Mouse (Mus musculus): Measurements from ENCODE around the gene Nckap5. TPM values are rescaled to one million over a fixed set of nuclear protein-coding genes. Genes with fewer than 3 reads are reported as not detected.

The Nckap5 gene
- polyA plus RNA-seq, 1 experiment, result 0.09 TPM

DNA sequence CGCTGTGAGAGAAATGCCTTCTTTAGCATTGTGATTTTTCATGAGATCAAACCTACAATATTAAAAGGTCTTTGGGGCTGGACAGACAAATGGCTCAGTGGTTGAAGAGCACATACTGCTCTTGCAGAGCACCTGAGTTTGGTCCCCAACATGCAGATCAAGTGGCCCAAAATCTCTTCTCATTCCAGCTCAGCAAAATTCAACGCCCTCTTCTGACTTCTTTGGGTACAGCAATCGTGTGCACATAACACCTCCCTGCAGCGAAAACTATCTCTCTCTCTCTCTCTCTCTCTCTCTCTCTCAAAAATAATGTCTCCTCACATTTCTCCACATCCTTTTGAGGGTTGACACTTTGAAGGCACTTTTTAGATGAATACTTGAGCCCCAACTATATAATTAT, 398.3 kb downstream of the Nckap5 start:
- Histone ChIP-seq H3K9ac (ENCODE audit: low read depth, poor library complexity, severe bottlenecking) (no peak overlapping the region), H3K9me3 (replicated peaks; ENCODE audit: control insufficient read depth, insufficient read depth, low read length, poor library complexity, severe bottlenecking) (no peaks in the 10 kb centered on the region), H3K27me3 (ENCODE audit: control insufficient read depth, insufficient read depth, low read length, poor library complexity, severe bottlenecking) (no peaks in the 10 kb centered on the region), H3K36me3 (ENCODE audit: control insufficient read depth, insufficient read depth, low read length, poor library complexity, severe bottlenecking) (no peaks in the 10 kb centered on the region), H3K4me1 (ENCODE audit: control insufficient read depth, insufficient read depth, low read length) (no peaks in the 10 kb centered on the region), H3K27ac (ENCODE audit: insufficient read depth, low read length) (no peak overlapping the region), H3K4me3 (ENCODE audit: low read depth, low read length) (no peak overlapping the region)
- TF ChIP-seq POLR2A (IDR thresholded peaks at IDR 0.05; ENCODE audit: insufficient read depth, low read length) (no peak), CTCF (IDR thresholded peaks at IDR 0.05; ENCODE audit: low read depth, low read length) (no peak), EP300 (IDR thresholded peaks at IDR 0.05; ENCODE audit: insufficient read depth, low read depth, low read length) (no peak)

GRCm38 (mm10) chr1:126431594-126431993, 399.0 kb downstream of the Nckap5 start:
- no peaks in the 10 kb centered on the region for H3K4me1 ChIP-seq (ENCODE audit: control insufficient read depth, insufficient read depth, low read length)
- no peak overlapping the region for H3K4me3 ChIP-seq (ENCODE audit: low read depth, low read length)
- H3K27ac ChIP-seq (ENCODE audit: insufficient read depth, low read length), result no peak overlapping the region
- no peaks in the 10 kb centered on the region for H3K27me3 ChIP-seq (ENCODE audit: control insufficient read depth, insufficient read depth, low read length, poor library complexity, severe bottlenecking)
- no peak overlapping the region for H3K9ac ChIP-seq (ENCODE audit: low read depth, poor library complexity, severe bottlenecking)
- no peaks in the 10 kb centered on the region for H3K36me3 ChIP-seq (ENCODE audit: control insufficient read depth, insufficient read depth, low read length, poor library complexity, severe bottlenecking)
- no peaks in the 10 kb centered on the region for H3K9me3 ChIP-seq (replicated peaks; ENCODE audit: control insufficient read depth, insufficient read depth, low read length, poor library complexity, severe bottlenecking)
- no peak for TF ChIP-seq EP300 (IDR thresholded peaks at IDR 0.05; ENCODE audit: insufficient read depth, low read depth, low read length)
- TF ChIP-seq CTCF (IDR thresholded peaks at IDR 0.05; ENCODE audit: low read depth, low read length), result peak; percentile 7
- TF ChIP-seq POLR2A (IDR thresholded peaks at IDR 0.05; ENCODE audit: insufficient read depth, low read length), result no peak

- Histone ChIP-seq H3K27ac (ENCODE audit: insufficient read depth, low read length) (no peak overlapping the region), H3K9ac (ENCODE audit: low read depth, poor library complexity, severe bottlenecking) (no peak overlapping the region), H3K36me3 (ENCODE audit: control insufficient read depth, insufficient read depth, low read length, poor library complexity, severe bottlenecking) (no peaks in the 10 kb centered on the region), H3K9me3 (replicated peaks; ENCODE audit: control insufficient read depth, insufficient read depth, low read length, poor library complexity, severe bottlenecking) (no peaks in the 10 kb centered on the region), H3K27me3 (ENCODE audit: control insufficient read depth, insufficient read depth, low read length, poor library complexity, severe bottlenecking) (no peaks in the 10 kb centered on the region), H3K4me1 (ENCODE audit: control insufficient read depth, insufficient read depth, low read length) (no peaks in the 10 kb centered on the region), H3K4me3 (ENCODE audit: low read depth, low read length) (no peak overlapping the region)
- TF ChIP-seq EP300 (IDR thresholded peaks at IDR 0.05; ENCODE audit: insufficient read depth, low read depth, low read length) (no peak), CTCF (IDR thresholded peaks at IDR 0.05; ENCODE audit: low read depth, low read length) (no peak), POLR2A (IDR thresholded peaks at IDR 0.05; ENCODE audit: insufficient read depth, low read length) (no peak)
Observed at GRCm38 (mm10) chr1:126411426-126411825, 419.2 kb downstream of the Nckap5 start.

- Histone ChIP-seq H3K27me3 (ENCODE audit: control insufficient read depth, insufficient read depth, low read length, poor library complexity, severe bottlenecking) (no peaks in the 10 kb centered on the region), H3K4me3 (ENCODE audit: low read depth, low read length) (no peak overlapping the region), H3K36me3 (ENCODE audit: control insufficient read depth, insufficient read depth, low read length, poor library complexity, severe bottlenecking) (no peaks in the 10 kb centered on the region), H3K27ac (ENCODE audit: insufficient read depth, low read length) (no peak overlapping the region), H3K9ac (ENCODE audit: low read depth, poor library complexity, severe bottlenecking) (no peak overlapping the region), H3K4me1 (ENCODE audit: control insufficient read depth, insufficient read depth, low read length) (no peaks in the 10 kb centered on the region), H3K9me3 (replicated peaks; ENCODE audit: control insufficient read depth, insufficient read depth, low read length, poor library complexity, severe bottlenecking) (no peaks in the 10 kb centered on the region)
- TF ChIP-seq EP300 (IDR thresholded peaks at IDR 0.05; ENCODE audit: insufficient read depth, low read depth, low read length) (no peak), CTCF (IDR thresholded peaks at IDR 0.05; ENCODE audit: low read depth, low read length) (peak; percentile 54)
Observed at GRCm38 (mm10) chr1:126407886-126408285, 422.7 kb downstream of the Nckap5 start.

DNA sequence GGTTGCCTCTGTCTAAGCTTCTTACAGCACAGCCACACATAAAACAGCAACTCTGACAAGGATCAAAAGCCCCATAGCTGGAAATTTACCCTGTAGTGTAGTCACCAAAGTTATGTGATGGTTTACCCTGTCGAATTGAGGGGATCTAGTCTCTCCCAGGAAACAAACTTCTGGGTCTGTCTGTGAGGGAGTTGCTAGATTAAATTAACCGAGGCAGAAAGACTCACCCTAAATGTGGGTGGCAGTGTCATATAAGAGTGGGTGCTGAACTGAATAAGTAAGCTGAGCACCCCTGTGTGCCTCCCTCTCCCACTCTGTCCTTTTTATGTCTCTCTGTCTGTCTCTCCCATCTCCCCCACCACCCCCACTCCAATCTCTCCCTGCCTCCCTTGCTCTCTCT, 425.1 kb downstream of the Nckap5 start:
- Histone ChIP-seq H3K4me1 (ENCODE audit: control insufficient read depth, insufficient read depth, low read length) (no peaks in the 10 kb centered on the region), H3K4me3 (ENCODE audit: low read depth, low read length) (no peak overlapping the region), H3K27ac (ENCODE audit: insufficient read depth, low read length) (no peak overlapping the region), H3K9ac (ENCODE audit: low read depth, poor library complexity, severe bottlenecking) (no peak overlapping the region), H3K9me3 (replicated peaks; ENCODE audit: control insufficient read depth, insufficient read depth, low read length, poor library complexity, severe bottlenecking) (no peaks in the 10 kb centered on the region), H3K36me3 (ENCODE audit: control insufficient read depth, insufficient read depth, low read length, poor library complexity, severe bottlenecking) (no peaks in the 10 kb centered on the region), H3K27me3 (ENCODE audit: control insufficient read depth, insufficient read depth, low read length, poor library complexity, severe bottlenecking) (no peaks in the 10 kb centered on the region)
- TF ChIP-seq CTCF (IDR thresholded peaks at IDR 0.05; ENCODE audit: low read depth, low read length), result no peak
- no peak for TF ChIP-seq POLR2A (IDR thresholded peaks at IDR 0.05; ENCODE audit: insufficient read depth, low read length)
- TF ChIP-seq EP300 (IDR thresholded peaks at IDR 0.05; ENCODE audit: insufficient read depth, low read depth, low read length), result no peak

DNA sequence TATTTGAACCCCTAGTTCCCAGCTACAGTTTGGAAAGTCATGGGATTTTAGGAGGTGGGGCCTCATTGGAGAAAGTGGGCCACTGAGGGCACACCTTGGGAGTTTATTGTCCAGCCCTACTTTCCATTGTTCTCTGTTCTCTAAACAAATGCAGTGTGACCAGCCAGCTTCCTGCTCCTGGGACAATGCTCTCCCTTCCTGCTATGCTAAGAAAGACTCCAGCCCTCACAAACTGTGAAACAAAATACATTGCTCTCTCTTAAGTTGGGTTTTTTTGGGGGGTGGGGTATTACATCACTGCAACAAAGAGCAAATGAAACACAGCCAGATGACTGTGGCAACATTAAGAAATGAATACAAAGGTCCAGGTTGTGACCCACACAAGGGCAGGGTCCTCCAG, 426.6 kb downstream of the Nckap5 start:
- Histone ChIP-seq H3K4me1 (ENCODE audit: control insufficient read depth, insufficient read depth, low read length) (no peaks in the 10 kb centered on the region), H3K9ac (ENCODE audit: low read depth, poor library complexity, severe bottlenecking) (no peak overlapping the region), H3K4me3 (ENCODE audit: low read depth, low read length) (no peak overlapping the region), H3K9me3 (replicated peaks; ENCODE audit: control insufficient read depth, insufficient read depth, low read length, poor library complexity, severe bottlenecking) (no peaks in the 10 kb centered on the region), H3K27me3 (ENCODE audit: control insufficient read depth, insufficient read depth, low read length, poor library complexity, severe bottlenecking) (no peaks in the 10 kb centered on the region), H3K36me3 (ENCODE audit: control insufficient read depth, insufficient read depth, low read length, poor library complexity, severe bottlenecking) (no peaks in the 10 kb centered on the region), H3K27ac (ENCODE audit: insufficient read depth, low read length) (no peak overlapping the region)
- TF ChIP-seq EP300 (IDR thresholded peaks at IDR 0.05; ENCODE audit: insufficient read depth, low read depth, low read length), result no peak
- no peak for TF ChIP-seq CTCF (IDR thresholded peaks at IDR 0.05; ENCODE audit: low read depth, low read length)
- no peak for TF ChIP-seq POLR2A (IDR thresholded peaks at IDR 0.05; ENCODE audit: insufficient read depth, low read length)

Data from ES-Bruce4 (cell line).